Mouse (Mus musculus) MEL (cell line): ENCODE results near the gene Trank1.

Experiments used
- CTCF ChIP-seq, 3 experiments: IDR thresholded peaks in 2 of 3; conservative IDR thresholded peaks in 1 of 3; 2 replicates each; pipeline ENCODE4 v1.5.1; 2011 to 2012; ENCODE audit warnings: low read length in 3 of 3, low read depth in 2 of 3, mild to moderate bottlenecking in 2 of 3, improper control_type of control experiment in 1 of 3, inconsistent platforms in 1 of 3, mixed read lengths in 1 of 3, moderate library complexity in 1 of 3; ENCODE audit not compliant: control insufficient read depth in 1 of 3, insufficient read depth in 1 of 3, poor library complexity in 1 of 3, severe bottlenecking in 1 of 3
- E2F4 ChIP-seq: IDR thresholded peaks from 2 replicates; pipeline ENCODE4 v1.6.1; 2011; ENCODE audit warnings: low read depth, low read length, improper control_type of control experiment, borderline replicate concordance
- EP300 ChIP-seq, 2 experiments: IDR thresholded peaks; 2 replicates each; pipeline ENCODE4 v1.6.1; 2011; ENCODE audit warnings: improper control_type of control experiment in 2 of 2, low read length in 2 of 2, low read depth in 1 of 2, mild to moderate bottlenecking in 1 of 2
- MXI1 ChIP-seq: IDR thresholded peaks from 2 replicates; pipeline ENCODE4 v1.6.1; 2011; ENCODE audit warnings: mild to moderate bottlenecking, low read depth, low read length, improper control_type of control experiment
- MYC ChIP-seq: IDR thresholded peaks from 2 replicates; pipeline ENCODE4 v1.6.1; 2011; ENCODE audit warnings: low read depth, mild to moderate bottlenecking, low read length, improper control_type of control experiment, moderate library complexity
- NRF1 ChIP-seq: IDR thresholded peaks from 2 replicates; pipeline ENCODE4 v1.6.1; 2014; ENCODE audit warnings: low read depth, mild to moderate bottlenecking, inconsistent platforms, low read length, improper control_type of control experiment, moderate library complexity; ENCODE audit not compliant: poor library complexity, insufficient read depth, severe bottlenecking
- POLR2A ChIP-seq, 2 experiments: IDR thresholded peaks; 2 replicates each; pipeline ENCODE4 v1.6.1; 2011 to 2012; ENCODE audit warnings: low read length in 2 of 2, mild to moderate bottlenecking in 2 of 2, control low read depth in 1 of 2, improper control_type of control experiment in 1 of 2, low read depth in 1 of 2, moderate library complexity in 1 of 2; ENCODE audit not compliant: control insufficient read depth in 1 of 2, insufficient read depth in 1 of 2, poor library complexity in 1 of 2
- ZC3H11A ChIP-seq: IDR thresholded peaks from 2 replicates; pipeline ENCODE4 v1.6.1; 2012; ENCODE audit warnings: low read depth, mild to moderate bottlenecking, inconsistent platforms, low read length, improper control_type of control experiment

GRCm38 (mm10) chr9:111367713-111368112, 56.2 kb downstream of the Trank1 start:
- no peak for TF ChIP-seq MYC
- TF ChIP-seq E2F4: no peak
- no peak for TF ChIP-seq POLR2A (IDR thresholded peaks at IDR 0.05; ENCODE audit: control insufficient read depth in 1 of 2, insufficient read depth in 1 of 2, low read depth in 1 of 2, low read length in 2 of 2, poor library complexity in 1 of 2)
- TF ChIP-seq CTCF (IDR thresholded peaks at IDR 0.05 in 2 of 3, conservative IDR thresholded peaks at IDR 0.05 in 1 of 3; ENCODE audit: control insufficient read depth in 1 of 3, insufficient read depth in 1 of 3, low read depth in 2 of 3, low read length in 3 of 3, poor library complexity in 1 of 3, severe bottlenecking in 1 of 3): no peak
- TF ChIP-seq NRF1: no peak
- TF ChIP-seq MXI1: no peak
- TF ChIP-seq EP300 (IDR thresholded peaks at IDR 0.05; ENCODE audit: low read depth in 1 of 2, low read length in 2 of 2): no peak
- no peak for TF ChIP-seq ZC3H11A
